Mouse (Mus musculus): Measurements from ENCODE around the gene Piwil1. TPM values are rescaled to one million over a fixed set of nuclear protein-coding genes. Genes with fewer than 3 reads are reported as not detected.
A peak's percentile ranks its signal among the peaks of the same experiment; 100 is the strongest.

Piwil1 gene
- polyA plus RNA-seq, 1 experiment from 2014 or later: not detected

- Histone ChIP-seq H3K4me1 (ENCODE audit: insufficient read depth) (no peaks in the 10 kb centered on the region), H3K4me2 (no peak overlapping the region), H3K36me3 (ENCODE audit: insufficient read depth) (no peaks in the 10 kb centered on the region), H3K4me3 (ENCODE audit: low read depth, low read length) (no peak overlapping the region), H3K9ac (no peak overlapping the region), H3K27ac (ENCODE audit: low read depth) (no peak overlapping the region), H3K9me3 (ENCODE audit: low read depth, low read length) (no peaks in the 10 kb centered on the region), H3K27me3 (ENCODE audit: insufficient read depth, low read length) (no peaks in the 10 kb centered on the region)
- TF ChIP-seq CTCF (IDR thresholded peaks at IDR 0.05; ENCODE audit: low read depth): no peak
- 81% methylated on average over 8 of the region's 8 CpGs for WGBS
- ATAC-seq (ENCODE audit: insufficient read depth): no peak
- DNase-seq: no peak
These were observed 43.9 kb downstream of the Piwil1 start for GRCm38 (mm10) chr5:128746261-128746660.

- WGBS: 25% methylated on average over 8 of the region's 8 CpGs
- Histone ChIP-seq H3K9me3 (ENCODE audit: low read depth, low read length) (no peaks in the 10 kb centered on the region), H3K36me3 (ENCODE audit: insufficient read depth) (no peaks in the 10 kb centered on the region), H3K4me2 (no peak overlapping the region), H3K4me1 (ENCODE audit: insufficient read depth) (no peaks in the 10 kb centered on the region), H3K27ac (ENCODE audit: low read depth) (no peak overlapping the region), H3K9ac (no peak overlapping the region), H3K27me3 (ENCODE audit: insufficient read depth, low read length) (no peaks in the 10 kb centered on the region), H3K4me3 (ENCODE audit: low read depth, low read length) (no peak overlapping the region)
- DNase-seq: no peak
- no peak for TF ChIP-seq CTCF (IDR thresholded peaks at IDR 0.05; ENCODE audit: low read depth)
- no peak for ATAC-seq (ENCODE audit: insufficient read depth)
These were observed 58.8 kb downstream of the Piwil1 start for GRCm38 (mm10) chr5:128761118-128761517.

DNA sequence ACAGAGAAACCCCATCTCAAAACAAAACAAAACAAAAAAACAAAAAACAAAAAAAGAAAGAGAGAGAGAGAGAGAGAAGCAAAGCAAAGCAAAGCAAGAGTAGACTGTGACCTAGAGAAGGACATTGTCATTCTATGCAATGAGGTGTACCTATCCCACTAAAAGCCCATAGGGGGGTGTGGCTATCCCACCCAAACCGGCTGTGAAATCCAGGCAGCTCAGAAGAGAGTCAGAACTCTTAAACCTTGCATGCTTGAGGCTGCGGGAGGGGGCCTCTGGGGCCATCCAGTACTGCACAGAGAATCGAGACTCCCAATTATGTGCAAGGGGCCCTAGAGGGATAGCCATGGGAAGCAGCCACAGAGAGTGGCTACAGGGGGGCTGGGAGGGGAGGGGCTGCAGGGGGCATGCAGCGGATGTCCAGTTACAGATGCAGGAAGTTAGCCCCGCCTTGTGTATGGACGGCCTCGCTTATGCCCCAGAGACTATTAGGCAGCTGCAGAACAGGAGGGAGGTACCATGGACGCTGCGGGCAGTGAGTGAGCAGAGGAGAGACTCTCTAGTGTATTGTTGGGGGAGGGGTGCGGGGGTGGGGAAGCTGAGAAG is 66.8 kb downstream of the Piwil1 start:
- Histone ChIP-seq H3K4me2 (peak overlapping the region; percentile 36; the same call in 1 of the 2 replicates), H3K27ac (ENCODE audit: low read depth) (no peak overlapping the region), H3K36me3 (ENCODE audit: insufficient read depth) (no peaks in the 10 kb centered on the region), H3K9ac (no peak overlapping the region), H3K4me3 (ENCODE audit: low read depth, low read length) (no peak overlapping the region), H3K27me3 (ENCODE audit: insufficient read depth, low read length) (no peaks in the 10 kb centered on the region), H3K9me3 (ENCODE audit: low read depth, low read length) (no peaks in the 10 kb centered on the region), H3K4me1 (ENCODE audit: insufficient read depth) (no peaks in the 10 kb centered on the region)
- WGBS: 11% methylated on average over 10 of the region's 10 CpGs
- ATAC-seq (ENCODE audit: insufficient read depth): peak; percentile 78; the same call in 1 of the 2 replicates
- TF ChIP-seq CTCF (IDR thresholded peaks at IDR 0.05; ENCODE audit: low read depth): no peak
- peak; percentile 40 for DNase-seq

GRCm38 (mm10) chr5:128776386-128776785 is 74.1 kb downstream of the Piwil1 start:
- no peak for ATAC-seq (ENCODE audit: insufficient read depth)
- 61% methylated on average over 2 of the region's 2 CpGs for WGBS
- no peaks in the 10 kb centered on the region for H3K36me3 ChIP-seq (ENCODE audit: insufficient read depth)
- H3K27me3 ChIP-seq (ENCODE audit: insufficient read depth, low read length): no peaks in the 10 kb centered on the region
- H3K4me3 ChIP-seq (ENCODE audit: low read depth, low read length): no peak overlapping the region
- DNase-seq: no peak
- H3K27ac ChIP-seq (ENCODE audit: low read depth): no peak overlapping the region
- no peak overlapping the region for H3K9ac ChIP-seq
- TF ChIP-seq CTCF (IDR thresholded peaks at IDR 0.05; ENCODE audit: low read depth): 0 out of 2 replicates have a peak, but pooled peaks have one; percentile 26
- no peaks in the 10 kb centered on the region for H3K9me3 ChIP-seq (ENCODE audit: low read depth, low read length)
- H3K4me1 ChIP-seq (ENCODE audit: insufficient read depth): no peaks in the 10 kb centered on the region
- no peak overlapping the region for H3K4me2 ChIP-seq

- ATAC-seq (ENCODE audit: insufficient read depth) (no peak), DNase-seq (no peak)
- Histone ChIP-seq H3K27me3 (ENCODE audit: insufficient read depth, low read length) (no peaks in the 10 kb centered on the region), H3K9me3 (ENCODE audit: low read depth, low read length) (no peaks in the 10 kb centered on the region), H3K9ac (no peak overlapping the region), H3K4me2 (no peak overlapping the region), H3K4me3 (ENCODE audit: low read depth, low read length) (no peak overlapping the region), H3K27ac (ENCODE audit: low read depth) (no peak overlapping the region), H3K4me1 (ENCODE audit: insufficient read depth) (no peaks in the 10 kb centered on the region), H3K36me3 (ENCODE audit: insufficient read depth) (no peaks in the 10 kb centered on the region)
- no peak for TF ChIP-seq CTCF (IDR thresholded peaks at IDR 0.05; ENCODE audit: low read depth)
- whole genome bisulfite sequencing: 68% methylated on average over 22 of the region's 22 CpGs
These were observed 79.3 kb downstream of the Piwil1 start for GRCm38 (mm10) chr5:128781621-128782020.

DNA sequence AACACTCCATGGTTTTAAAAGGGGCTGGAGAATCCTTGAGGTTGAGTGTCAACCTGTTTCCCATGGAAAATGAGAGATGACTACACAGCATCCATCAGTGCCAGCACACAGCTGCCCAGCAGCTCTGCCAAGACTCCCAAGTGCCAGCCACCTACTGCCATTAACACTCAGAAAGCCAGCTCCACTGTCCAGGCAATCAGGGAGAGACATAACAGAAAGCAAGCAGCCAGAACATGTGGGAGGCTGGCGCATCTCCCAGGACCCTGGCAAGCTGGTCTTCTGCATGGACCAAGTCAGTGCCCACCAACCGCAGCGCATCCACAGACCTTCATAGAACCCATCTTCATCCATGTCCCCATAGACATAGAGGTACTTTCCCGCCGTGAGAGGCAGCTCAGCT is 98.3 kb downstream of the Piwil1 start:
- no peak overlapping the region for H3K9ac ChIP-seq
- ATAC-seq (ENCODE audit: insufficient read depth): no peak
- no peaks in the 10 kb centered on the region for H3K4me1 ChIP-seq (ENCODE audit: insufficient read depth)
- no peak for TF ChIP-seq CTCF (IDR thresholded peaks at IDR 0.05; ENCODE audit: low read depth)
- no peak for DNase-seq
- H3K27ac ChIP-seq (ENCODE audit: low read depth): no peak overlapping the region
- H3K4me2 ChIP-seq: no peak overlapping the region
- no peaks in the 10 kb centered on the region for H3K36me3 ChIP-seq (ENCODE audit: insufficient read depth)
- no peak overlapping the region for H3K4me3 ChIP-seq (ENCODE audit: low read depth, low read length)
- H3K9me3 ChIP-seq (ENCODE audit: low read depth, low read length): no peaks in the 10 kb centered on the region
- H3K27me3 ChIP-seq (ENCODE audit: insufficient read depth, low read length): no peaks in the 10 kb centered on the region
- WGBS: 81% methylated on average over 5 of the region's 5 CpGs

Other genes with a start within 250 kb of the Piwil1 start
- 1.7 and 2.1 TPM in 2 replicates for gene Fzd10, start 101.7 kb upstream of the Piwil1 start, polyA plus RNA-seq (2014; fragmentation: Nextera tagmentation; extraction: Ambion mirVana)